Mouse (Mus musculus) CD4-positive helper T cell, adult 2 months (primary cell): ENCODE results near the gene Hist3h2ba.

Source experiments
- DNase-seq: peaks from one replicate; pipeline ENCODE4 v3.0.0-alpha.2; 2012; ENCODE audit warnings: low read depth, missing footprints, low spot score

Hist3h2ba gene

DNA sequence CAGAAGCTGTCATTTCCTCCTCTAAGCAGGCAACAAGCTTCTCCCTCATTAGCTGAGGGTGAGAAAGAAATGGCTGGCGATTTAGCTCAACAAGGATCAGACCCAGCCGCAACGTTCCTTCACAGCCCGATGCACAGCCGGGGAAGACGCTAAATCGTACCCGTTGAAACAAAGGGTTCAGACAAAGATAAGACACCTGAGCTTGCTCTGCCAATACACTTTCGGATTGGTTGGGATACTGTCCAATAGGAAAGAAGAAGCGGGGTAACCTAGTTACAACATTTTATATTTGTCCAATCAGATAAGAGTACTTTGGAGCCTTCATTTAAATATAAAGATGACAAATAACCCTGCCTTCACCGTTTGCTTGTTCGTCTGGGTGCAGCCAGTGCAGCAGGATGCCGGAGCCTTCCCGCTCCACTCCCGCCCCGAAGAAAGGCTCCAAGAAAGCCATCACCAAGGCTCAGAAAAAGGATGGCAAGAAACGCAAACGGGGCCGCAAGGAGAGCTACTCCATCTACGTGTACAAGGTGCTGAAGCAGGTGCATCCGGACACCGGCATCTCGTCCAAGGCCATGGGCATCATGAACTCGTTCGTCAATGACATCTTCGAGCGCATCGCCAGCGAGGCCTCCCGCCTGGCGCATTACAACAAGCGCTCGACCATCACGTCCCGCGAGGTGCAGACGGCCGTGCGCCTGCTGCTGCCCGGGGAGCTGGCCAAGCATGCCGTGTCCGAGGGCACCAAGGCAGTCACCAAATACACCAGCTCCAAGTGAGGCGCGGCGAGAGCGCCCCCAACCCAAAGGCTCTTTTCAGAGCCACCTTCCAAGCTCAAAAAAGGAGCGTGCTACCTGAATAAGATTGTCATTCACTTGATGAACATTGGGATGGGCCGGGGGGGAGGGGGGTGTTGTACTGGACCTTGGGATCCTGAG, at the start of gene Hist3h2ba:
Gene Hist3h2ba (plus strand): TSS at position 379 of the 938 bp plus-strand sequence.
- peak; percentile 90 for DNase-seq

- no peak for DNase-seq
These were observed 47.6 kb upstream of the Hist3h2ba start for GRCm38 (mm10) chr11:58901080-58901479.

- peak; percentile 93 for DNase-seq
These were observed 45.0 kb upstream of the Hist3h2ba start, which contains the start of gene Zfp39 for GRCm38 (mm10) chr11:58903511-58904409. Zfp39 (minus strand) TSS chr11:58904225.

GRCm38 (mm10) chr11:58904410-58904718, 44.4 kb upstream of the Hist3h2ba start:
- no peak for DNase-seq

GRCm38 (mm10) chr11:58904838-58905237, 43.9 kb upstream of the Hist3h2ba start:
- peak; percentile 61 for DNase-seq

DNA sequence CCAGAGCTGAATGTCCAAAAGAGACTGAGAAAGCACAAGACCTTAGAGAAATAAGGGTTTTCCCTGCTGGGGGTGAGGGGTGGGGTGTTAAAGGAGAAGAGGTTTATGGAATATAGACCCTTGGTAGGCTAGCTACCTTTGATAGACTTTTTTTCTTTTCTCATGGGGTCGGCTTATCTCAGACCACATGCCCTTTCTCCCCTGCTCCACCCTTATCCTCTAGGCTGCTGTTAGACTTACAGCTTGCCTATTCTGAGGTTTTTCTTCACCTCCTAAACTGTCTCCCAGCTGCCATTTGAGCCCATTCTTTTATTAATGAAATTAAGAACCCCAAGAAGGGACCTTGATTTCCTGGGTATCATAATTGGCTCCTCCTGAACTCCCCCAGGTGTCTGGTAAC, 34.9 kb upstream of the Hist3h2ba start:
- no peak for DNase-seq

- DNase-seq: peak; percentile 60
These were observed 34.2 kb upstream of the Hist3h2ba start for GRCm38 (mm10) chr11:58914461-58915028.

DNA sequence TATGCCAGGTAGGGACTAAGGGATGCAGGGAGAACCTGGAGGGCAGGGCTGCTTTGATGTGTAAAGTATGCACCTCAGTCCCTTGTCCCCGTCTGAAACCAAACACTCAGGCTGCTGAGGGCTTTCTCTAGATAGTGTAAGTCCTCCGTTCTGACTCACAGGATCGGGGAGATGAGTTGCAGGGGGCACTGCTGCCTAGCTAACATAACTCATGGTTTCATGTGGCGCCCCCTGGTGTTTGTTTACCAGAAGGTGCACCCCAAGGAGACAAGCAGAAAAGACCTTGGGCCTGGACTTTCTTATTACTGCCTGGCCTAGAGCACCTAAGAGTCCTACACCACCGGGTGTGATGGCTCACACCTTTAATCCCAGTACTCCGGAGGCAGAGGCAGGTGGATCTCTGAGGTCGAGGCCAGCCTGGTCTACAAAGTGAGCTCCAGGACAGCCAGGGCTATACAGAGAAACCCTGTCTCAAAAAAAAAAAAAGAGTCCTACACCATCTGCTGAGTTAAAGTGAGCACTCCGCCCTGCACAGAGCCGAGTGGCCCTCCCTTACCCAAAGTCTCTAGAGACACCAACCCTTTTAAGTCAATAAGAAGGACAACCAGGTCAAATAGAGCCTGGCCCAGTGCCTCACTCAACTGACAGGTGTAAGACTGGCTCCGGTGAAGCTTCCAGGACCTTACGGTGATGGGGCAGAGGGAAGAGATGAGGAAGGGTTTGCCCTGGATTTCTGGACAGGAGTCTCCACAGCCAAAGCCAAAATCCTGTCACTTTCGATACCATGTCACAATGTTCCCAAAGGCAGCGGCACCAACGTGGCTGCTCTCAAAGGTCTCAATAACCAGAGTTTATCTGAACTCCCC, 31.6 kb upstream of the Hist3h2ba start:
- DNase-seq: peak; percentile 73

DNA sequence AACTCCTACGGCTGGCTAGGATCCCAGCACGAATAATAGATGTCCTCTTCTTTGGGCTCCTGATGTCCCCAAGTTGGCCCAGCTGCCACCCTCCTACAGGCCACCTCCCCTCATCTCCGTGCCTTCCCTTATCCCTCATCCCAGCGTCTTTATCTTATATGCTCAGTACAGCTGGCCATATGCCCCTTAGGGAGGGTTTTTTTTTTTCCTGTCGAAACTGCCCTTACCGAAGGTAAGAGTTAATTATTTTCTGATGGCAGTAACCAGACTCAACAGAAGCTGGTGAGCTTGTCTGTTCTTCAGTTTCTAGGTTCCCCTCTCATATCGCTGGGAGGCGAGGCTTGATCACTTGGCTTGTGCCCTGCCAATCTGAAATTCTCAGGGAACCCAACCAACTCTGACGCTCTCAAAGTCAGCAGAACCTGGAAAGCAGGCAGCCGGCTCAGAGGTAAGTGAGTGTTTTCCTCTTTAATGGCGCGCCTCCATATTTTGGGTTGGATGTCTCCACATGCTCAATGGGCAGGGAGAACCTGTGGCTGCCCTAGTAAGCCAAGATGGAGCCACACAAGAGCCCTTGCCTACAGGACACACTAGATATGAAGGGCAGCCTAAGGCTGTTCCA, 30.9 kb upstream of the Hist3h2ba start, which contains the start of gene Btnl10:
Gene Btnl10 (plus strand): TSS at position 164 of the 622 bp plus-strand sequence.
- no peak for DNase-seq

DNA sequence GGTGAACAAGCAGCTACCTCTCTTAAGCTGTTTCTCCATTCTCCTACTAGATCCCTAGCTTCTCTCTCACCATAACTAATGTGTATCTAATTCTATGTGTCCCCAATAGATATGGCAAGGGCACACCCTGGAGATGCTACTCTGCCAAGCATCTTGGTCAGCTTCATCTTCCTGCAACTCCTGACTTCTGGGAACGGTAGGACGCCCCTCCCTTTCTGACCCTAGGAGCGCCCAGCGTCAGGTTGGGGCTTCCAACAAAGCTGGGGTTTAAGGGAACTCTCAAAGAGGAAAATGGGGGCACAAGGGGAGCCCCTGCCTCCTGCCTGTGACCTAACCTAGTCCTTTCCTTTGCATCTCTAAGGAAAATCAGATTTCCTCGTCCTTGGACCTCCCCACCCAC, 30.0 kb upstream of the Hist3h2ba start:
- no peak for DNase-seq

DNA sequence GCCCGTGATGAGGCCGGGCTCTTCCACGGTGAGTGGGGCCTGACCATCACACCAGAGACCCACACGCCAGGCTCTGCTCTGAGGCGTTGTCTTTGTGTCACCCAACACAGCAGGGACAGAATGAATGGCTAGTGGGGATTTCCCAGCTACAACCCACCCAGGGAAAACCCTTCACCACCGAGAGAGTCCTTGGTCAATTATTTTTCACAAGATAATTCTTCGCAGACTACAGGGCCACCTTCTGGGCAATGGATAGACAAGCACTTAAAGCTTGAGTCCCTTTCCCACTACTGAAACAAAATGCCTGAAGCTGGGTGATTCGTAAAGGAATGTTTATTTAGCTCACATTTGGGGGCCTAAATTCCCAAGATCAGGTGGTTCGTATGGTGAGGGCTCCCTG, 26.3 kb upstream of the Hist3h2ba start:
- DNase-seq: no peak

- no peak for DNase-seq
These were observed 22.1 kb upstream of the Hist3h2ba start for GRCm38 (mm10) chr11:58926651-58927050.

DNA sequence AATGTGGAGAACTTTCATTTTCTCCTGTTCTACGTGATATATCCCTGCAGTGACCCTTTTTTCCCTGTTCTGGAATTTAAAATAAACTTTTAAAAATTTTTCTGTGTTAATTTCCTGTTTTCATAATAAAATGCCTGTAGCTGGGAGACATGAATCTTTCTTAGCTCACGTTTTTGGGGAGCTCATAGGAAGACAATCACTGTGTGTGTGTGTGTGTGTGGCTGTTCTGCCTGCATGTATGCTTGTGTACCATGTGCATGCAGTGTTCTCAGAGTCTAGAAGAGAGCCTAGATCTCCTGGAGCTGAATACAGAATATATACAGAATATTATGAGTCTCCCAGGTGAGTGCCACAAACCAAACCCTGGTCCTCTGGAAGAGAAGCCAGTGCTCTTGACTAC, 21.7 kb upstream of the Hist3h2ba start:
- DNase-seq: no peak

- peak; percentile 89 for DNase-seq
These were observed 20.7 kb upstream of the Hist3h2ba start for GRCm38 (mm10) chr11:58927790-58928651.

GRCm38 (mm10) chr11:58929055-58929454, 19.7 kb upstream of the Hist3h2ba start:
- no peak for DNase-seq

DNA sequence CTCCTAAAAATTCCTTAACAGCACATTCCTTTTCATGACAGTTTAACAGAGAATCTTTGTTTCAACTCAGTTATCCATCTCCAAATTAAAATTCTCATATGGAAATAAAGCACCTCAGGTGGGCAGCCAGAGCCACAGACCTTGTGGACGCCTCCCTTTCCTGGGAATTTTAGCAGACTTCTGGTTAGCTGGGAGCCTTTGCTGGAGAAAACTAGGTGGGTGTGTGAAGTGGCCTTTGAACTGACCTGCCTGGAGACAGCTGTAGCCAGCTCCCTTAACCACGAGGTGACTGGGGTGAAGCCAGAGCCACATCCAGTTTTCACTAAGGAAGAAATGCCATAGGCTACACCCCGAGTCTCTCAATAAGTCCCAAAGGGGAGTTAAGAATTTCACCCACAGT, 19.1 kb upstream of the Hist3h2ba start:
- no peak for DNase-seq

GRCm38 (mm10) chr11:58930254-58930653, 18.5 kb upstream of the Hist3h2ba start:
- DNase-seq: no peak

DNA sequence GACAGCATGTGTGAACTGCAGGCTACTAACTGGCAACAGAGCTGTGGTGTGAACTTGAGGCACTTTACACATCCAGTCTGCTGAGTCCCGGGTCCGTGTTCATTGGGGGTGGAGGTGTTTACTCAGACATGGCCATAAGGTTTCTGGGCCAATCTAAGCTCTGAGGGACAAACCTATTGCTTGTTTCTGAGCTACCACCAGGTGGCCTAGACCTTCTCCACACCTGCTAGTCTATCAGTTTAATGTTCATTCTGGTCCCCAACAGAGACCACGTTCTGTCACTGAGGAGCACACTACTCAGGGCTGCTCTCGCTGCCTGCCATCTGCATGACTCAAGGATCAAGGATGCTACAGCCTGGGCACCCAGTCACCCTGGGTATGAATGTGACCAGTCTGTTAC, 17.1 kb upstream of the Hist3h2ba start:
- DNase-seq: peak; percentile 40

GRCm38 (mm10) chr11:58937909-58938308, 10.8 kb upstream of the Hist3h2ba start:
- DNase-seq: no peak
